Mouse (Mus musculus): ENCODE measurements at regions not wholly inside any gene's neighbourhood (a gene's known extent, or its start where the extent isn't known, plus 50 kb on each side); places are given as distances from the start of the nearest gene placed in this dataset.

- DNase-seq = no peak
Measured at GRCm38 (mm10) chr7:129818833-129819232, 227.2 kb downstream of the Wdr11 start.

GRCm38 (mm10) chr7:129819651-129820050 lies 228.0 kb downstream of the Wdr11 start:
- DNase-seq = no peak

GRCm38 (mm10) chr7:129828970-129829369 lies 237.3 kb downstream of the Wdr11 start:
- no peak for DNase-seq

GRCm38 (mm10) chr7:129832830-129833229 lies 241.2 kb downstream of the Wdr11 start:
- no peak for DNase-seq

- no peak for DNase-seq
Measured at GRCm38 (mm10) chr7:129842303-129843122, 250.8 kb downstream of the Wdr11 start.

GRCm38 (mm10) chr7:129847136-129847535 lies 255.5 kb downstream of the Wdr11 start:
- no peak for DNase-seq

- no peak for DNase-seq
Measured at GRCm38 (mm10) chr7:129853596-129853995, 261.9 kb downstream of the Wdr11 start.

GRCm38 (mm10) chr7:129854942-129855341 lies 263.3 kb downstream of the Wdr11 start:
- DNase-seq = no peak

- no peak for DNase-seq
Measured at GRCm38 (mm10) chr7:129862966-129863365, 271.3 kb downstream of the Wdr11 start.

GRCm38 (mm10) chr7:129865536-129865935 lies 273.9 kb downstream of the Wdr11 start:
- no peak for DNase-seq

- DNase-seq = no peak
Measured at GRCm38 (mm10) chr7:129872208-129872790, 280.6 kb downstream of the Wdr11 start.

- DNase-seq = no peak
Measured at GRCm38 (mm10) chr7:129876202-129876851, 284.7 kb downstream of the Wdr11 start.

GRCm38 (mm10) chr7:129876852-129877223 lies 285.2 kb downstream of the Wdr11 start:
- no peak for DNase-seq

GRCm38 (mm10) chr7:129896291-129896690 lies 304.6 kb downstream of the Wdr11 start:
- no peak for DNase-seq

GRCm38 (mm10) chr7:129897511-129897910 lies 305.8 kb downstream of the Wdr11 start:
- no peak for DNase-seq

- DNase-seq = no peak
Measured at GRCm38 (mm10) chr7:129902256-129902655, 310.6 kb downstream of the Wdr11 start.

- DNase-seq = no peak
Measured at GRCm38 (mm10) chr7:129903126-129903525, 311.5 kb downstream of the Wdr11 start.

GRCm38 (mm10) chr7:129906131-129906530 lies 314.5 kb downstream of the Wdr11 start:
- DNase-seq = no peak

GRCm38 (mm10) chr7:129908826-129909225 lies 317.2 kb downstream of the Wdr11 start:
- no peak for DNase-seq

GRCm38 (mm10) chr7:129909730-129910129 lies 318.1 kb downstream of the Wdr11 start:
- no peak for DNase-seq

- no peak for DNase-seq
Measured at GRCm38 (mm10) chr7:129910826-129911225, 319.2 kb downstream of the Wdr11 start.

GRCm38 (mm10) chr7:129914871-129915270 lies 323.2 kb downstream of the Wdr11 start:
- no peak for DNase-seq

GRCm38 (mm10) chr7:129918240-129919200 lies 326.9 kb downstream of the Wdr11 start:
- peak; percentile 35 for DNase-seq

Data from cerebellum, adult 8-10 months (tissue).